Comparison of ENCODE assay signal across 19 mouse cellular contexts in the genomic region with DNA sequence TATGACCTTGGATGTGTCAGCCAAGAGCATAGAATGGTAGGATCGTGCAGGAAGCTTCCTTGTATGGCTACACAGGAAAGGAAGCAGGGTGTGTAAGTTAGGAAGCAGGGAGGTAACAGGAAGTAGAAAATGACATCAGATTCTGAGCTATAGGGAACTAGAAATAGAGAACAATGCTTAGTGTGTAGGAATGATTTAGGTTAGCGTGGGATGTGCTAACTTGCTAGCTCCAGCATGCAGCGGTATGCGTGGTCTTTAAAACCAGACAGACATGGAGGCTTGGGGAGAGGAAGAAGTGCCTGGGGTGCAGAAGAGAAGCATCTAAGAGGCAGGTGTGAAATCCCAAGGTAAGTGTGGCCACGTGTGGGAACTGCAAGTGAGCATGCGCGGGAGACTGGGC. TPM values are rescaled to one million over a fixed set of nuclear protein-coding genes. Genes with fewer than 3 reads are reported as not detected.
DNase-seq lines count a peak whose midpoint lies in the region; ATAC-seq lines count a peak whose summit lies in the region.
"Had no signal": no experiment of that assay in that cellular context is flagged by ENCODE, and none has a peak within 500 bp of the region (broad histone marks: within the 10 kb centered on the region; RNA-seq: fewer than 3 reads in every experiment).

No protein-coding gene starts in this region.

- H3K27me3 ChIP-seq in heart, embryonic 16.5 days (ENCODE audit: control insufficient read depth, insufficient read depth, low read length), result no peaks in the 10 kb centered on the region
- no peaks in the 10 kb centered on the region for H3K27me3 ChIP-seq in heart, embryonic 12.5 days (replicated peaks)
- H3K27me3 ChIP-seq in intestine, embryonic 16.5 days (replicated peaks; ENCODE audit: control insufficient read depth, insufficient read depth, low read length), result no peaks in the 10 kb centered on the region
- H3K27me3 ChIP-seq in forebrain, embryonic 11.5 days (ENCODE audit: control insufficient read depth, insufficient read depth, low read length), result no peaks in the 10 kb centered on the region
- H3K27me3 ChIP-seq: hindbrain, embryonic 15.5 days; liver, embryonic 15.5 days; midbrain, embryonic 15.5 days; neural tube, embryonic 12.5 days had no signal

- peak; percentile 5 for DNase-seq in right cerebral cortex, adult 18-20 months
- no peak for DNase-seq in right cerebral cortex, postnatal 25 days
- no peak for DNase-seq in forebrain, embryonic 11.5 days (ENCODE audit: low spot score)
- DNase-seq: cerebellum, adult 8-10 months; embryo, embryonic 11 days; forebrain, postnatal 0 days; kidney, adult 18-20 months; kidney, postnatal 25 days; lung, postnatal 4 days had no signal

- no peak overlapping the region for H3K9ac ChIP-seq in heart, embryonic 16.5 days (ENCODE audit: low read length)
- no peak overlapping the region for H3K9ac ChIP-seq in heart, embryonic 12.5 days
- H3K9ac ChIP-seq in intestine, embryonic 16.5 days (ENCODE audit: low read depth, low read length), result no peak overlapping the region
- no peak overlapping the region for H3K9ac ChIP-seq in forebrain, embryonic 11.5 days (ENCODE audit: low read length)
- H3K9ac ChIP-seq: forebrain, postnatal 0 days; hindbrain, embryonic 15.5 days; liver, embryonic 15.5 days; midbrain, embryonic 15.5 days; neural tube, embryonic 12.5 days had no signal

- H3K4me2 ChIP-seq in heart, embryonic 16.5 days (ENCODE audit: low read depth, low read length), result no peak overlapping the region
- H3K4me2 ChIP-seq in heart, embryonic 12.5 days, result no peak overlapping the region
- no peak overlapping the region for H3K4me2 ChIP-seq in intestine, embryonic 16.5 days (ENCODE audit: low read depth, low read length)
- no peak overlapping the region for H3K4me2 ChIP-seq in forebrain, embryonic 11.5 days (ENCODE audit: low read depth, low read length, severe bottlenecking)
- H3K4me2 ChIP-seq: hindbrain, embryonic 15.5 days; liver, embryonic 15.5 days; midbrain, embryonic 15.5 days; neural tube, embryonic 12.5 days had no signal

- no peaks in the 10 kb centered on the region for H3K4me1 ChIP-seq in heart, embryonic 16.5 days (ENCODE audit: control insufficient read depth, insufficient read depth, low read length)
- H3K4me1 ChIP-seq in heart, embryonic 12.5 days (replicated peaks), result 0 out of 2 replicates have a peak, but pooled peaks cover 4% of the 10 kb centered on the region
- H3K4me1 ChIP-seq in intestine, embryonic 16.5 days (ENCODE audit: control insufficient read depth, insufficient read depth, low read length), result no peaks in the 10 kb centered on the region
- H3K4me1 ChIP-seq in forebrain, embryonic 11.5 days (replicated peaks; ENCODE audit: control insufficient read depth, insufficient read depth, low read length), result no peaks in the 10 kb centered on the region
- H3K4me1 ChIP-seq: hindbrain, embryonic 15.5 days; liver, embryonic 15.5 days; midbrain, embryonic 15.5 days; neural tube, embryonic 12.5 days had no signal

- peak overlapping the region; percentile 53; the same call in 1 of the 2 replicates for H3K27ac ChIP-seq in heart, embryonic 16.5 days (ENCODE audit: low read length)
- no peak overlapping the region for H3K27ac ChIP-seq in heart, embryonic 12.5 days (ENCODE audit: poor library complexity, severe bottlenecking)
- no peak overlapping the region for H3K27ac ChIP-seq in intestine, embryonic 16.5 days (ENCODE audit: low read length)
- H3K27ac ChIP-seq in forebrain, embryonic 11.5 days (ENCODE audit: low read depth, low read length), result no peak overlapping the region
- H3K27ac ChIP-seq: hindbrain, embryonic 15.5 days; liver, embryonic 15.5 days; midbrain, embryonic 15.5 days; neural tube, embryonic 12.5 days had no signal

- H3K9me3 ChIP-seq in heart, embryonic 16.5 days (replicated peaks; ENCODE audit: control insufficient read depth, low read length), result no peaks in the 10 kb centered on the region
- H3K9me3 ChIP-seq in heart, embryonic 12.5 days (replicated peaks), result peaks cover 5% of the 10 kb centered on the region; the same call in 1 of the 2 replicates
- no peaks in the 10 kb centered on the region for H3K9me3 ChIP-seq in intestine, embryonic 16.5 days (ENCODE audit: control insufficient read depth, low read length)
- H3K9me3 ChIP-seq in forebrain, embryonic 11.5 days (ENCODE audit: control insufficient read depth, low read length), result no peaks in the 10 kb centered on the region
- H3K9me3 ChIP-seq: hindbrain, embryonic 15.5 days; liver, embryonic 15.5 days; midbrain, embryonic 15.5 days; neural tube, embryonic 12.5 days had no signal

- H3K36me3 ChIP-seq in heart, embryonic 16.5 days (ENCODE audit: control insufficient read depth, insufficient read depth), result no peaks in the 10 kb centered on the region
- H3K36me3 ChIP-seq in heart, embryonic 12.5 days, result no peaks in the 10 kb centered on the region
- H3K36me3 ChIP-seq in intestine, embryonic 16.5 days (ENCODE audit: control insufficient read depth, insufficient read depth, low read length), result no peaks in the 10 kb centered on the region
- no peaks in the 10 kb centered on the region for H3K36me3 ChIP-seq in forebrain, embryonic 11.5 days (ENCODE audit: control insufficient read depth, insufficient read depth, low read length)
- H3K36me3 ChIP-seq: hindbrain, embryonic 15.5 days; liver, embryonic 15.5 days; midbrain, embryonic 15.5 days; neural tube, embryonic 12.5 days had no signal

- H3K4me3 ChIP-seq in heart, embryonic 16.5 days (ENCODE audit: low read length), result no peak overlapping the region
- no peak overlapping the region for H3K4me3 ChIP-seq in heart, embryonic 12.5 days
- H3K4me3 ChIP-seq in intestine, embryonic 16.5 days (ENCODE audit: low read length), result no peak overlapping the region
- no peak overlapping the region for H3K4me3 ChIP-seq in forebrain, embryonic 11.5 days (ENCODE audit: low read depth, low read length)
- H3K4me3 ChIP-seq: erythroblast, embryonic 14.5 days; hindbrain, embryonic 15.5 days; liver, embryonic 15.5 days; midbrain, embryonic 15.5 days; neural tube, embryonic 12.5 days had no signal

- no peak for ATAC-seq in heart, embryonic 16.5 days (replicated peaks; ENCODE audit: extremely low read depth, insufficient read depth, low FRiP score)
- ATAC-seq in heart, embryonic 12.5 days (ENCODE audit: insufficient number of reproducible peaks, low FRiP score), result no peak
- peak; percentile 32 to 69; a peak in 2 of 4 replicates for ATAC-seq in hematopoietic stem cell, adult 5-6 weeks (replicated peaks in 1 of 2; ENCODE audit: insufficient read depth in 1 of 2, low FRiP score in 2 of 2, low TSS enrichment in 1 of 2, low read depth in 1 of 2, poor library complexity in 2 of 2, severe bottlenecking in 2 of 2)
- ATAC-seq in intestine, embryonic 16.5 days, result no peak
- no peak for ATAC-seq in forebrain, embryonic 11.5 days (replicated peaks; ENCODE audit: low FRiP score)
- ATAC-seq: activated CD4-positive, CD25-positive, alpha-beta regulatory T cell, adult 4 months; forebrain, postnatal 0 days; midbrain, embryonic 15.5 days had no signal

- WGBS in heart, embryonic 16.5 days, result 66% methylated on average over 7 of the region's 7 CpGs
- 75% methylated on average over 7 of the region's 7 CpGs for WGBS in heart, embryonic 12.5 days
- 78% methylated on average over 7 of the region's 7 CpGs for WGBS in intestine, embryonic 16.5 days
- 80% methylated on average over 7 of the region's 7 CpGs for WGBS in forebrain, embryonic 11.5 days

RNA-seq across cellular contexts. Expression of gene Il1rl1, which starts 24.7 kb away (rescaled TPM):
- polyA plus RNA-seq in heart, embryonic 16.5 days (2015; fragmentation: Nextera tagmentation; extraction: Ambion mirVana), result 0.45 and 0.49 TPM in 2 replicates
- 0.17 and 0.19 TPM in 2 replicates for polyA plus RNA-seq in heart, embryonic 12.5 days (2016; fragmentation: Nextera tagmentation; extraction: Ambion mirVana)
- total RNA-seq in hematopoietic stem cell, adult 5-6 weeks (2017), result 6.5 and 17.5 TPM in 2 replicates
- polyA plus RNA-seq in intestine, embryonic 16.5 days (2015; fragmentation: Nextera tagmentation; extraction: Ambion mirVana), result 0.42 and 0.48 TPM in 2 replicates
- 0.05 TPM in 1 of 2 replicates, not detected in the other for polyA plus RNA-seq in forebrain, embryonic 11.5 days (2014; fragmentation: Nextera tagmentation; extraction: Ambion mirVana)
- polyA plus RNA-seq: hindbrain, embryonic 15.5 days had no signal

Comparison
In these comparisons a context has a peak if more than half of its experiments do, and no peak if none do; other contexts are left out.
1. ATAC-seq: peak in hematopoietic stem cell, adult 5-6 weeks (2 of 2); none in heart, embryonic 16.5 days (single experiment), heart, embryonic 12.5 days (single experiment), intestine, embryonic 16.5 days (single experiment) and forebrain, embryonic 11.5 days (single experiment).